Mouse (Mus musculus) cerebellum, postnatal 10 days (tissue): ENCODE data around the gene Csf3.

Experiments
- DNase-seq, 2 experiments: peaks; one replicate each; pipeline ENCODE4 v3.0.0; 2021; ENCODE audit warnings: mixed read lengths in 2 of 2

Csf3 gene

GRCm38 (mm10) chr11:98748506-98749416 lies 47.7 kb downstream of the Csf3 start:
- DNase-seq, result peak; percentile 88

GRCm38 (mm10) chr11:98749716-98750115 lies 48.7 kb downstream of the Csf3 start:
- peak; percentile 85 to 87 for DNase-seq

GRCm38 (mm10) chr11:98750351-98751201 lies 49.5 kb downstream of the Csf3 start:
- DNase-seq, result peak; percentile 91 to 93

- DNase-seq, result peak in 1 of 2 experiments; percentile 47
Observed at GRCm38 (mm10) chr11:98751221-98751782, 50.2 kb downstream of the Csf3 start.

GRCm38 (mm10) chr11:98752562-98753140 lies 51.6 kb downstream of the Csf3 start:
- DNase-seq, result no peak
